Mouse (Mus musculus) olfactory bulb, adult 2 months (tissue): Measurements from ENCODE around the gene Ly6g6e.

ENCODE experiments used
- CTCF ChIP-seq: fragments of 200-500 bp; IDR thresholded peaks from 2 replicates; pipeline ENCODE4 v1.5.1; 2012; ENCODE audit warnings: low read depth, mild to moderate bottlenecking, low read length, moderate library complexity; ENCODE audit not compliant: insufficient read depth
- POLR2A ChIP-seq: fragments of 200-500 bp; IDR thresholded peaks from 2 replicates; pipeline ENCODE4 v1.6.1; 2012; ENCODE audit warnings: mild to moderate bottlenecking, low read depth, low read length, moderate library complexity; ENCODE audit not compliant: insufficient read depth

DNA sequence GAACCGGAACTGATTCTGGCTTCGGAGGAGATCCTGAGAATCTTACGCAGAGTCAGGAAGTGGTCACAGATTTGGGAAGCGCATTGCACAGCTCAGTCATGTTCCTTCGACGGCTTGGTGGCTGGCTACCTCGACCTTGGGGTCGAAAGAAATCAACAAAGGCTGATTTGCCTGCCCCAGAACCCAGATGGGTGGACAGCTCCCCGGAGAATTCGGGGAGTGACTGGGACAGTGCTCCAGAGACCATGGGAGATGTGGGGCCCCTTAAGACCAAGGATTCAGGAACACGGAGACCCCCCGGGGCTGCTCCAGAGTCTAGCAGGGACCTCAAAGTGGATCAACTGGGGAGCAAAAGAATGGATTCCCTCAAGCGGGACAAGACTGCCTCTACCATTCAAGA lies 50.3 kb downstream of the Ly6g6e start:
- TF ChIP-seq CTCF (no peak), POLR2A (no peak)
